Mouse (Mus musculus): Measurements from ENCODE around the gene Ttpal.

Gene Ttpal

GRCm38 (mm10) chr2:163602101-163602971 lies at the start of gene Ttpal:
Gene Ttpal (plus strand): TSS chr2:163602314.
- peak; percentile 77 to 85 for DNase-seq

GRCm38 (mm10) chr2:163552518-163552929 lies 49.6 kb upstream of the Ttpal start:
- DNase-seq = no peak

- no peak for DNase-seq
Measured at GRCm38 (mm10) chr2:163554425-163554982, 47.6 kb upstream of the Ttpal start.

DNA sequence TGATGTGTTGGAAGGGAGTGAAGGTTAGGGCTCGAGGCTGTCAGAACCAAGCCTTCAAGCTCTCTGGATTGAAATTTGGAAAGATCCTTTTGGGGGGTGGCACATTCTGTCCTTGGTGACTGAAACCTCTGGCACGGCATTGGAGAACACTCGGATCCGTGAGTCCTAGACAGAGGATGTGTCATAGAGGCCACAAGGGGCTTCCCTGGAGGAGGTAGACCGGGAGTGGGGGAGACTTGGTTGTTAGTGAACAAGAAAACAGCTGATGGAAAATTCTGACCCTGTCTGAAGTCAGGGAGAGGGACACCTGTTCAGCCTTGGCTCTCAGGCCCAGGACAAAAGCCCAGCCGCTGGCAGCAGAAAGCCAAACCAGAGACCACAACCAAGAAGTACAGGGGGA lies 47.1 kb upstream of the Ttpal start:
- no peak for DNase-seq

DNA sequence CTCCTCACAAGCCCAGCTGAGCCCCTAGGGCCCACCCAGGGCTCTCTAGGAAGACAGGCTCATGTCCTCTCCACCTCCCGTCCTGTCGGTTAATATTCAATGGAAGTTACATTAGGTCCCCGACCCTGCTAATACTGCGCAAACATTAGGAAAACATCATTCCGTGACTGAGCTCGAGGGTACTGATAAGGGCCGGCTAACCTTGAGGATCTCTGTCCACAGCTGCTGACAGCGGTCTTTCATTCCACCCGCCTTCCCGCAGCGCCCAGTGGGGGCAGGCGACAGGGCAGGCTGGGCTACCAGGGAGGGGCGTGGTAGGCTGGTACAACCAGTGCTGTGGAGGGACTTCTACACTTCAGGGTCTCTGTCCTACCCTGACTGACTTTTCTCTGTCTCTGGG lies 46.7 kb upstream of the Ttpal start:
- no peak for DNase-seq

GRCm38 (mm10) chr2:163558548-163558947 lies 43.6 kb upstream of the Ttpal start:
- no peak for DNase-seq

DNA sequence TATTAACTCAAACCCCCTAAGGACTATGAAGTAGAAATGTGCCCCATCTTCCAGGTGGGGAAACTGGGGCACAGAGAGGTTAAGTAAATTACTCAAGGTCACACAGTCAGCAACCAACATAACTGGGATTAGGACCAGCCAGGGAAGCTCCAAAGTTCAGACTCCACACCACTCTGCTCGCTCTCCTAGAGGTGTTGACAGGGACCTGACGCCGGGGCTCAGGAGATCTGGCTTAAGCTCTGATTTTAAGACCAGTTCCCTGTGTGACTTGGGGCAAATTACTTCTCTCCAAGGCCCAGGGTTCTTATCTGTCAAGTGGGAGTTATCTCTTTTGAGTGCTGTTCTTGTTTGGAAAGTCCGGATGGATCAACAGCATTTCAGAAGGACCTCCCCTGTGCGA lies 42.9 kb upstream of the Ttpal start:
- DNase-seq = no peak

GRCm38 (mm10) chr2:163560247-163560646 lies 41.9 kb upstream of the Ttpal start:
- no peak for DNase-seq

DNA sequence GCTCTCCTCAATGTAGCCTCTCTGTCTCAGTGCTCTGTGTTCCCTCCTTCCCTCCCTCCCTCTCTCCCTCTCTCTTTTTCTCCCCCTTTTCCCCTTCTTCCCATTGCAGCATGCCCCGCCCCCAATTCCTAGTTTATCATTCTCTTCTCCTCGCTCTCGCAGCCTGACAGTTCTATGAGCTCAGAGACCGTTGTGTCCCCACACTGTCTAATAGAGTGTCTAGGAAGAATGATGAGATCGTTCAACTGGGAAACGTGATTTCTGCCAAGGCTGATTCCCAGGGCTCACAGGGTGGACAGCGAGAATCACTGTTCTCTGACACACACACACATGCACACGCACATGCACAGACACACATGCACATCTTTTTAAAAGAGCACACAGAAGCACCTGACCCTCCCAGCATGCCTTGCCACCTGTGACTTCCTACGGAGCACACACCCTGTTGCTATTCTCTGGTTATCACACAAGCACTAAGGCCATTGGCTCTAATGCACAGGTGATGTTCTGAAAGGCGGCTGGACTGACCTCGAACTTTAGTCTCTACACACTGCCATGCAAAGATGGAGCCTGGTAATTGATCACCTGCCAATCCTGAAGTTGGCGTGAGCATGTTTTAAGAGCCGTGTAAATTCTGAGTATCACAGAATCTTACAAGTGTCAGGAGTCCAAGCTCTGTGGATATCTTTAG lies 40.7 kb upstream of the Ttpal start:
- DNase-seq = no peak

GRCm38 (mm10) chr2:163564646-163565045 lies 37.5 kb upstream of the Ttpal start:
- no peak for DNase-seq

- DNase-seq = no peak
Measured at GRCm38 (mm10) chr2:163574321-163574720, 27.8 kb upstream of the Ttpal start.

GRCm38 (mm10) chr2:163575248-163575647 lies 26.9 kb upstream of the Ttpal start:
- no peak for DNase-seq

DNA sequence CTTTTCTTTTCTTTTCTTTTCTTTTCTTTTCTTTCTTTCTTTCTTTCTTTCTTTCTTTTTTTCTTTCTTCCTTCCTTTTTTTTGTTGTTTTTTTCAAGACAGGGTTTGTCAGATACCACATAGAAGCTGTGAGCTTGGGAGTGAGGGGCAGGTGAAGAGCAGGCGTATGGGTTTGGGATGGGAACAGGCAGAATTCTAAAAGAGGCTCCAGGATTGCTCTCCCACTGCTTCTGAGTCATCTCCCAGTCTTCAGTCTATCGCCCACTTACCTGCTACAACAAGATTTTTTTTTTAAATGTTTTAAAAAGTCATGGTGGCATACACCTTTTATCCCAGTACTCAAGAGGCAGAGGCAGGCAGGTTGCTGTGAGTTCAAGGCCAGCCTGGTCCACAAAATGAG lies 24.1 kb upstream of the Ttpal start:
- DNase-seq = no peak

GRCm38 (mm10) chr2:163580069-163580945 lies 21.8 kb upstream of the Ttpal start:
- no peak for DNase-seq

DNA sequence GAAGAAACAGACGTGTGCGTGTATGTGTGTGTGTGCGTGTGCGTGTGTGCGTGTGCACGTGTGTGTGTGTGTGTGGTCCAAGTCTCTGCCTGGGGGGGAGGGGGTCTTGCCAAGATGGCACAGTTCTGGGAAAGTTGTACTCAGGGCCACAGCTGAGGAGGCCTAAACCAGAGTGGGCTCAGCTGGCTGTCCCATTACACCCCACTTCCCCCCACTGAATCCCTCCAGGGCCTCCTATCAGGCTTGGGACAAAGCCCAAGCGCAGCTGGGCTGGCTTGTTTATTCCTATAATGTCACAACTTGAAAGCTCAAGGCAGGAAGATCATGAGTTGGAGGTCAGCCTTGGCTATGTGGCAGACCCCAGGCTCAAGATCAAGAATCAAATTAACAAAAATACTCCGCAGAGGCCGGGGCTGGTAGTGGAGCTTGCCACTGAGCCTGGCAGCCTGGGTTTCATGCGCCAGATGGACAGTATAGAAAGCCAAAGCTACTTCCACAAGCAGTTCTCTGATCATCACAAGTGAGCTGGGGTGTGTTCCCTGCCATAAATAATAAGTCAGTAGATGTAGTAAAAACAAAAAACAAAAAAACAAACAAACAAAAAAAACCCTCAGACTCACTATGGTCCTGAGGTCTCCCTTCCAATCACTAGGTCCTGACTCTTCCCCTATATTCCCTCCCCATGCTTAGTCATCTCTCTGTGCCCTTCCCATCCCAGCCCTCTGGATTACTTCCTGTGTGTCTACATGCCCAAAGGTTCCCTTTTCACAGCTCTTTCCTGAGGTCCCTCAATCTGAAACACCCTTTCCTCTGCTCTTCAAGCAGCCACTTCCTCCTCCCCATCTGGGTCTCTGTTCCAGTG lies 18.7 kb upstream of the Ttpal start:
- no peak for DNase-seq

- no peak for DNase-seq
Measured at GRCm38 (mm10) chr2:163584088-163584426, 18.1 kb upstream of the Ttpal start.

- no peak for DNase-seq
Measured at GRCm38 (mm10) chr2:163586384-163587261, 15.5 kb upstream of the Ttpal start.

DNA sequence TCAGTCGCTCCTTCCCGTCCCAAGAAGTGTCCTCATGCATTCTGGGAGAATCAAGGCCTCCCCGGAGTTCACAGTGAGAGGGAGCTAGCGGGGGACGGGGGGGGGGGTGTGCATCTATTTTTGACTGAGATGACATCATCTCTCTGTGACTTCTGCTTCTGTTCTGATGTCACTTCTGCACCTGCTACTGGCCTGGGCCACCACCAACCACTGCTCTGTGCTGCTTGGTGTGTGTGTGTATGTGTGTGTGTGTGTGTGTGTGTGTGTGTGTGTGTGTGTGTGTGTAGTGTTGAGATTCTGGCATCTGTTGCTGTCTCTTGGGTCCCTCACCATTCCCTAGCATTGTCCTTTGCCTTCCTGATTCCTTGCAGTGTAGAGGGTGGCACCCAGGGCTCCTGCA lies 14.6 kb upstream of the Ttpal start:
- no peak for DNase-seq

DNA sequence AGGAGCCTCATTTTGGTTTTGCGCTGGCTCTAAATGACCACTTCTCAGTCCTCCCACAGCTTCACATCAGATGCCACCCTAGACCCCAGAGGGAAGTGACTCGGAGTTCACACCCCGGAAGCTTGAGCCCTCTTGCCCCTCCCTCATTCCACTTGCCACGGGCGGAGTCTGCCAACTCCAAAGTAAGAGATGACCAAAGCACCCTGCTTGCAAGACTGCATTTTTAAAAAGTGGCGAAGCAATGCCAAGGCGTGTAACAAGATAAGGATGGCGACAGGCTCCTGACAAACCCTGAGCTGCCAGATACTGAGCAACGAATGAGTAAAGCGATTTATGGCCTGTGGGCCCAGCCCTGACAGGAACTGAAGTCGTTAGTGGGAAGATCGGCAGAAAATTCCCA lies 11.9 kb upstream of the Ttpal start:
- no peak for DNase-seq

DNA sequence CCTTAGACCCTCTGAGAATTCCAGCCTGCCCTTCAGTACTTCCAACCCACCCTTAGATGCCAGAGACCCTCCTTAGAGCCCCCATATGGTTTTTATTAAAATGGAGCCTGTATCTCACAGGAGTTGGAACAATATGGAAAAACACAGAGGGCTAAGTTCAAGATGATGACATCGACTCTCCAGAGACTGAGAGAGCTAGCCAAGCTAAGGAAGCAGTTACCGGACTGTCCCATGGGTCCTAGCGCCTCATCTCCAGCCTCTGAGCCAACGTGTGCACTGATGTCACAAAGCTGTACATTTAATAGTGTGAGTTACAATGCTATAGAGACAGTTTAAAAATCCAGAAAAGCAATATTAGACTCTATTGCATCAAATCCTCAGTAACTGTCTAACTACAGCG lies 11.1 kb upstream of the Ttpal start:
- no peak for DNase-seq

- no peak for DNase-seq
Measured at GRCm38 (mm10) chr2:163592084-163592483, 10.0 kb upstream of the Ttpal start.
